Mouse (Mus musculus) stomach, postnatal 0 days (tissue): ENCODE data around the gene Kirrel3. TPM values are rescaled to one million over a fixed set of nuclear protein-coding genes. Genes with fewer than 3 reads are reported as not detected.

Source experiments
- ATAC-seq: fragments of 200-750 bp; cut with Nextera tagmentation; 2 replicates; pipeline ENCODE4 v1.8.0; 2017; ENCODE audit not compliant: low FRiP score, low TSS enrichment
- DNase-seq: peaks from one replicate; pipeline ENCODE4 v3.0.0-alpha.2; 2016; ENCODE audit warnings: low spot score
- H3K27ac ChIP-seq: fragments of 300-500 bp; sonication (generic); replicated peaks from 2 replicates; pipeline ENCODE4 v1.5.1; 2014; ENCODE audit warnings: mild to moderate bottlenecking, control low read depth
- H3K27me3 ChIP-seq: fragments of 300-500 bp; sonication (generic); 2 replicates; pipeline ENCODE4 v1.6.1; 2014; ENCODE audit warnings: low read length; ENCODE audit not compliant: control insufficient read depth, insufficient read depth
- H3K36me3 ChIP-seq: fragments of 300-500 bp; sonication (generic); 2 replicates; pipeline ENCODE4 v1.6.1; 2014; ENCODE audit warnings: low read length, mixed read lengths; ENCODE audit not compliant: control insufficient read depth, insufficient read depth
- H3K4me1 ChIP-seq: fragments of 300-500 bp; sonication (generic); replicated peaks from 2 replicates; pipeline ENCODE4 v1.6.1; 2014; ENCODE audit warnings: antibody characterized with exemption; ENCODE audit not compliant: control insufficient read depth, insufficient read depth
- H3K4me2 ChIP-seq: fragments of 300-500 bp; sonication (generic); replicated peaks from 2 replicates; pipeline ENCODE4 v1.6.1; 2014; ENCODE audit warnings: low read depth, mild to moderate bottlenecking, control low read depth, moderate library complexity
- H3K4me3 ChIP-seq: fragments of 300-500 bp; sonication (generic); 2 replicates; pipeline ENCODE4 v1.5.1; 2014; ENCODE audit warnings: low read depth, low read length, control low read depth
- H3K9ac ChIP-seq: fragments of 300-500 bp; sonication (generic); 2 replicates; pipeline ENCODE4 v1.6.1; 2014; ENCODE audit warnings: mild to moderate bottlenecking, low read length, control low read depth, mixed read lengths
- H3K9me3 ChIP-seq: fragments of 300-500 bp; sonication (generic); 2 replicates; pipeline ENCODE4 v1.6.1; 2016; ENCODE audit warnings: low read length; ENCODE audit not compliant: control insufficient read depth
- CTCF ChIP-seq: IDR thresholded peaks from 2 replicates; pipeline ENCODE4 v1.5.1; 2016; ENCODE audit warnings: antibody characterized with exemption, low read depth, mild to moderate bottlenecking, moderate library complexity
- EP300 ChIP-seq: optimal IDR thresholded peaks from 2 replicates; pipeline ENCODE3; 2016; ENCODE audit warnings: antibody characterized with exemption
- WGBS: fragments of 180-500 bp; shearing (Covaris S2); extraction: QIAGEN DNeasy Blood & Tissue Kit; methylation state at CpG from one replicate; pipeline ENCODE4 v1.1.7; 2014; 5-methylcytosine and 5-hydroxymethylcytosine counted together
- polyA plus RNA-seq: library from polyadenylated mRNA; unstranded; fragments of >200 nt; fragmentation: Nextera tagmentation; extraction: Ambion mirVana; gene quantifications from 2 replicates; pipeline ENCODE4 v1.2.1, GENCODE M21; 2015

Kirrel3 gene
- polyA plus RNA-seq, 1 experiment from 2014 or later: 1.4 TPM

GRCm38 (mm10) chr9:34704357-34704756, 218.7 kb downstream of the Kirrel3 start:
- Histone ChIP-seq H3K27ac (no peak overlapping the region), H3K27me3 (no peaks in the 10 kb centered on the region), H3K4me1 (no peaks in the 10 kb centered on the region), H3K4me2 (no peak overlapping the region), H3K36me3 (no peaks in the 10 kb centered on the region), H3K9me3 (no peaks in the 10 kb centered on the region), H3K9ac (no peak overlapping the region), H3K4me3 (no peak overlapping the region)
- DNase-seq (no peak), ATAC-seq (peak; percentile 49; the same call in 1 of the 2 replicates)
- 34% methylated on average over 2 of the region's 2 CpGs for WGBS
- no peak for TF ChIP-seq EP300
- no peak for TF ChIP-seq CTCF

GRCm38 (mm10) chr9:34706350-34706873, 220.7 kb downstream of the Kirrel3 start:
- ATAC-seq (no peak), DNase-seq (no peak)
- no peak overlapping the region for H3K4me2 ChIP-seq
- H3K27ac ChIP-seq: no peak overlapping the region
- 36% methylated on average over 4 of the region's 4 CpGs for WGBS
- no peaks in the 10 kb centered on the region for H3K36me3 ChIP-seq
- no peak overlapping the region for H3K4me3 ChIP-seq
- no peaks in the 10 kb centered on the region for H3K27me3 ChIP-seq
- no peak overlapping the region for H3K9ac ChIP-seq
- no peak for TF ChIP-seq CTCF
- TF ChIP-seq EP300: no peak
- H3K4me1 ChIP-seq: no peaks in the 10 kb centered on the region
- H3K9me3 ChIP-seq: no peaks in the 10 kb centered on the region

GRCm38 (mm10) chr9:34708691-34709090, 223.0 kb downstream of the Kirrel3 start:
- H3K9ac ChIP-seq: no peak overlapping the region
- no peak overlapping the region for H3K4me3 ChIP-seq
- no peaks in the 10 kb centered on the region for H3K4me1 ChIP-seq
- H3K9me3 ChIP-seq: no peaks in the 10 kb centered on the region
- DNase-seq (no peak), ATAC-seq (no peak)
- no peaks in the 10 kb centered on the region for H3K27me3 ChIP-seq
- H3K27ac ChIP-seq: no peak overlapping the region
- no peak for TF ChIP-seq EP300
- no peak for TF ChIP-seq CTCF
- H3K4me2 ChIP-seq: no peak overlapping the region
- no peaks in the 10 kb centered on the region for H3K36me3 ChIP-seq
- WGBS: 70% methylated on average over 6 of the region's 6 CpGs

- Histone ChIP-seq H3K4me3 (no peak overlapping the region), H3K36me3 (no peaks in the 10 kb centered on the region), H3K4me1 (no peaks in the 10 kb centered on the region), H3K4me2 (no peak overlapping the region), H3K9me3 (no peaks in the 10 kb centered on the region), H3K27ac (no peak overlapping the region), H3K9ac (no peak overlapping the region), H3K27me3 (no peaks in the 10 kb centered on the region)
- 58% methylated on average over 1 of the region's 1 CpGs for WGBS
- ATAC-seq (no peak), DNase-seq (no peak)
- TF ChIP-seq CTCF (no peak), EP300 (no peak)
Measured at GRCm38 (mm10) chr9:34711996-34712395, 226.3 kb downstream of the Kirrel3 start.

- ATAC-seq: no peak
- DNase-seq: no peak
- no peaks in the 10 kb centered on the region for H3K4me1 ChIP-seq
- no peaks in the 10 kb centered on the region for H3K36me3 ChIP-seq
- no peak overlapping the region for H3K9ac ChIP-seq
- WGBS: 52% methylated on average over 4 of the region's 4 CpGs
- H3K9me3 ChIP-seq: no peaks in the 10 kb centered on the region
- no peak overlapping the region for H3K4me2 ChIP-seq
- H3K4me3 ChIP-seq: no peak overlapping the region
- H3K27me3 ChIP-seq: no peaks in the 10 kb centered on the region
- no peak overlapping the region for H3K27ac ChIP-seq
- TF ChIP-seq EP300 (no peak), CTCF (no peak)
Measured at GRCm38 (mm10) chr9:34712996-34713395, 227.3 kb downstream of the Kirrel3 start.

GRCm38 (mm10) chr9:34713462-34713926, 227.8 kb downstream of the Kirrel3 start:
- Histone ChIP-seq H3K4me1 (no peaks in the 10 kb centered on the region), H3K36me3 (no peaks in the 10 kb centered on the region), H3K9ac (no peak overlapping the region), H3K4me3 (no peak overlapping the region), H3K27ac (no peak overlapping the region), H3K9me3 (no peaks in the 10 kb centered on the region), H3K4me2 (no peak overlapping the region), H3K27me3 (no peaks in the 10 kb centered on the region)
- WGBS: 68% methylated on average over 4 of the region's 4 CpGs
- ATAC-seq: no peak
- no peak for DNase-seq
- TF ChIP-seq EP300 (no peak), CTCF (no peak)
